Mouse (Mus musculus) kidney, adult 2 months (tissue): ENCODE measurements around the gene Mgrn1.

Experiments
- CTCF ChIP-seq: fragments of 200-500 bp; conservative IDR thresholded peaks from 2 replicates; pipeline ENCODE4 v1.5.1; 2011; ENCODE audit warnings: low read depth, mild to moderate bottlenecking, control low read depth, low read length, moderate library complexity, mixed read lengths; ENCODE audit not compliant: insufficient read depth, insufficient read length
- POLR2A ChIP-seq: fragments of 200-500 bp; IDR thresholded peaks from one replicate; pipeline ENCODE4 v1.6.1; 2011; ENCODE audit warnings: low read depth, low read length, control low read depth

DNA sequence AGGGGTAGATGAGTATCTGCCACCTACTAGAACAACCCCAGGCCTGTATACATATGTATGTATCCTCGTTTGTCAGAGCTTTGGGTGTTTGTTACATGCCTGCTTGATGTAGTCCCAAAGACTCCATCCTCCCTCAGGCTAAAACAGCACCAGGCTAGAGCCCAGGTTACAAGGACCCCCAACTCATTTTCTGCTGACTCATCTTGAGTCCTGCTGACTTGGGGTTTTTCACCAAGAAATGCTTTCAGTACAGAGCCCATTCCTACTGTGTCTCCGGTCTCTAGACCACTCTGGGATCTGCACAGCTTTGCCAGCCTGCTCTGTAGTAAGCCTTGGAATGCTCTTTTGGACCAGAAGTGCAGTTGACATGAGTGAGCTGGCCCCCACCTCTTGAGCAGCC is 30.6 kb downstream of the Mgrn1 start:
- TF ChIP-seq CTCF (no peak), POLR2A (no peak)
